Mouse (Mus musculus): ENCODE results near the gene Abhd15. TPM values are rescaled to one million over a fixed set of nuclear protein-coding genes. Genes with fewer than 3 reads are reported as not detected.

Abhd15 gene
- total RNA-seq, 1 experiment from 2014 or later: 13.8 TPM

DNA sequence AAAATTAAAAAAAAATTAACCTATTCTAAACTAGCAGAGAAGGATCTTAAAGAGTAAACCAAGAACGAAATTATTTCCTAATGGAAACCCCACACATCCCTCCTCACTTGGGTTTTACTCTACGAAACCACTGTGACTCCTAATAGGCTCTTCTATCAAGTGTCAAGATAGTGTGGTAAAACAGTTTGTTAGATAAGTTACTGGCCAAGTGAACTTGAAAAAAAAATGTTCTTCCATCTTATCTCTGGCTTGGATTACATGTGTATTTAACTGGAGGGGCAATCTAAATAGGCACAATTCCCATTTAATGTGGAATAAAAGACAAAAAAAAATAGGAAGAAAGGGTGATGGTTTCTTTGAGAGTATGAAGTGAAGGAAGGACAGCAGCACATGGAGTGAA lies 15.9 kb downstream of the Abhd15 start:
- ATAC-seq (ENCODE audit: extremely low read depth, insufficient number of reproducible peaks, low FRiP score, poor library complexity, severe bottlenecking): no peak

DNA sequence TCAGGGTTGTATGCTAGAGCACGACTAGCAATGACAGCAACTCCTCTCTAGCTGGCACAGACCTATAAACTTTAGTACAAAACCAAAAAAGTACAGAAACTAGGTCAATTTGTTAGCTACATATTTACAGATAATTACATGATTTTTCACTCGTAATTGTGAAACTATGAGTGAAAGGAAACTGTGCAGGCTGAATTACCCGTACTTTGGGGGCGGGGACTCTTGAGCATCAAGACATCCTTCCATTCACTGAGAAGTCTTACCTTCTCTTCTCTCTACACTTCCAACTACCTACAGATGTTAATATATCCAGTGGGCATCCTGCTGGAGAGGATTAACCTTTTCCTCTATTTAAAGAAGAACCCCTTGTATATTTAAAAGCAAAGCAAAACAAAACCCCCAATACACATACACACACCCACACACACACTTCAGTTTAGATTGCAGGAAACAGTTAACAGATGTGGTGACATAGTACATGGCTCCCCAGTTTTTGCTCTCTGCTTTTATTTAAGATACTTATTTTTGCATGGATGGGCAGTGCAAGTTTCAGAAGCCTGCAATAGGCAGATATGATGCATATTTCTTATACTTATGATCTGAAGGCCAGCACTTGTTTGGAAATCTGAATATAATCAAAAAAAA lies 17.4 kb downstream of the Abhd15 start:
- no peak for ATAC-seq (ENCODE audit: extremely low read depth, insufficient number of reproducible peaks, low FRiP score, poor library complexity, severe bottlenecking)

DNA sequence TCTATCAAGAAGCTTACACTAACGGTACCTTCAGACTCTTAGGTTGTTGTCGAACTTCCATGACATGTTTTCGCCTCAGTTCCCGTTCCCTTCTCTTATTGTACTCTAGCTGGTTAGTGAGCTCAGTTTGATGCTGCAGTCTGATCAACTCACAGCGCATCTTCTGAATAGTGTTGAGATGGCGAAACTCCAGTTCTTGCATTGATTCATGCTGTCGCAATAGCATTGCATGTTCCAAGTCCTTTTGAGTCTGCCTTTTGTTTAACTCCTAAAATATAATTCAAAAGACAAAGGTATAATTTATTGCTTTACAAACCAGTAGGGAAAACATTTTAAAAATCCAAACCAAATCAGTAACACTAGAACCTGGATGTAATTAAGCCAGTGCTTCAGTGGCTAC lies 30.3 kb downstream of the Abhd15 start:
- no peak for ATAC-seq (ENCODE audit: extremely low read depth, insufficient number of reproducible peaks, low FRiP score, poor library complexity, severe bottlenecking)

DNA sequence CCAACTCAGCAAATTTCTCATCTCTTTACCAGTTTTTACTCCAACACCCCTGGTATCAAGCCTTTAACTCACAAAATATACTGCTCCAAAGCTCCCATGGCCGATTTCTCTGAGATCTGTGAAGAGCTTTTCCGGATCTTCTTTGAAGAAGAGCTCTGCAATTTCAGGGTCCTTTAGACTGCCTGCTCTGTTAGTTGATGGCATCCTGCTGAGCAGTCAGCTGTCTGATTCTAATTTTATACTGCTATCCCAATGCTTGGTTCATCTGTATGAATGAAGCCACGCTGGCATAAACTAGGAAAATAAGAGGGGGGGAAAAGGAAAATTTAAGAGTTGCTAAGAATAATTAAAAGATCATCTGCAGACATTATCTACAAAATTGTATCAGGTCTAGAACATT lies 70.3 kb downstream of the Abhd15 start:
- ATAC-seq (ENCODE audit: extremely low read depth, insufficient number of reproducible peaks, low FRiP score, poor library complexity, severe bottlenecking): no peak

Other genes starting within 250 kb of the Abhd15 start
- gene Coro6, start 52.7 kb upstream of the Abhd15 start, total RNA-seq (2017): 0.37 and 0.70 TPM in 2 replicates
- 0.25 TPM in 1 of 2 replicates, not detected in the other for gene Ankrd13b, start 25.4 kb upstream of the Abhd15 start, total RNA-seq (2017)
- 19.3 and 22.3 TPM in 2 replicates for gene Git1, start 21.6 kb upstream of the Abhd15 start, total RNA-seq (2017)
- 4.1 and 7.6 TPM in 2 replicates for gene Trp53i13, start 859 bp downstream of the Abhd15 start, total RNA-seq (2017)
- 0.81 and 1.8 TPM in 2 replicates for gene Gm10392, start 4.1 kb downstream of the Abhd15 start, total RNA-seq (2017)
- 84.1 and 92.2 TPM in 2 replicates for gene Taok1, start 92.7 kb downstream of the Abhd15 start, total RNA-seq (2017)
- gene Nufip2, start 171.0 kb downstream of the Abhd15 start, total RNA-seq (2017): 176 and 178 TPM in 2 replicates
- not detected in 2 replicates for gene Cryba1, start 210.2 kb downstream of the Abhd15 start, total RNA-seq (2017)
- 104 and 109 TPM in 2 replicates for gene Myo18a, start 248.1 kb downstream of the Abhd15 start, total RNA-seq (2017)

Data from neutrophil, adult 5-6 weeks (primary cell).